Mouse (Mus musculus) liver, postnatal 0 days (tissue): ENCODE measurements around the gene Ccnyl1. TPM values are rescaled to one million over a fixed set of nuclear protein-coding genes. Genes with fewer than 3 reads are reported as not detected.

ENCODE experiments used
- ATAC-seq: fragments of 200-750 bp; cut with Nextera tagmentation; 2 replicates; pipeline ENCODE4 v1.8.0; 2017; ENCODE audit warnings: mild to moderate bottlenecking, moderate library complexity
- DNase-seq: peaks from one replicate; pipeline ENCODE4 v3.0.0-alpha.2; 2016
- H3K27ac ChIP-seq: fragments of 300-500 bp; sonication (generic); 2 replicates; pipeline ENCODE4 v1.5.1; 2014; ENCODE audit warnings: antibody characterized with exemption, moderate library complexity, mild to moderate bottlenecking, low read depth
- H3K27me3 ChIP-seq: fragments of 300-500 bp; sonication (generic); 2 replicates; pipeline ENCODE4 v1.6.1; 2014; ENCODE audit warnings: low read length, control low read depth, mixed read lengths; ENCODE audit not compliant: insufficient read depth
- H3K36me3 ChIP-seq: fragments of 300-500 bp; sonication (generic); replicated peaks from 2 replicates; pipeline ENCODE4 v1.6.1; 2014; ENCODE audit warnings: mild to moderate bottlenecking, control low read depth, low read length, moderate library complexity, mixed read lengths; ENCODE audit not compliant: insufficient read depth
- H3K4me1 ChIP-seq: fragments of 300-500 bp; sonication (generic); 2 replicates; pipeline ENCODE4 v1.6.1; 2014; ENCODE audit warnings: antibody characterized with exemption, mild to moderate bottlenecking, control low read depth; ENCODE audit not compliant: insufficient read depth
- H3K4me2 ChIP-seq: fragments of 300-500 bp; sonication (generic); 2 replicates; pipeline ENCODE4 v1.6.1; 2014; ENCODE audit warnings: low read depth, mild to moderate bottlenecking, low read length, moderate library complexity, mixed read lengths
- H3K4me3 ChIP-seq: fragments of 300-500 bp; sonication (generic); 2 replicates; pipeline ENCODE4 v1.5.1; 2014; ENCODE audit warnings: low read depth, low read length
- H3K9ac ChIP-seq: fragments of 300-500 bp; sonication (generic); replicated peaks from 2 replicates; pipeline ENCODE4 v1.6.1; 2014; ENCODE audit warnings: mild to moderate bottlenecking, moderate library complexity
- H3K9me3 ChIP-seq: fragments of 300-500 bp; sonication (generic); 2 replicates; pipeline ENCODE4 v1.6.1; 2016; ENCODE audit warnings: mild to moderate bottlenecking, control low read depth, low read length, mixed read lengths
- CTCF ChIP-seq: sonication (generic); IDR thresholded peaks from 2 replicates; pipeline ENCODE4 v1.5.1; 2016; ENCODE audit warnings: antibody characterized with exemption, low read depth
- EP300 ChIP-seq: IDR thresholded peaks from 2 replicates; pipeline ENCODE4 v1.6.1; 2016; ENCODE audit warnings: antibody characterized with exemption, low read depth, mild to moderate bottlenecking
- WGBS: fragments of 180-500 bp; shearing (Covaris S2); extraction: QIAGEN DNeasy Blood & Tissue Kit; methylation state at CpG from one replicate; pipeline ENCODE4 v1.1.7; 2014; ENCODE audit not compliant: insufficient replicate concordance; 5-methylcytosine and 5-hydroxymethylcytosine counted together
- polyA plus RNA-seq: library from polyadenylated mRNA; unstranded; fragments of >200 nt; fragmentation: Nextera tagmentation; extraction: Ambion mirVana; gene quantifications from 2 replicates; pipeline ENCODE4 v1.2.1, GENCODE M21; 2015

The Ccnyl1 gene
- polyA plus RNA-seq, 1 experiment from 2014 or later: 0.89 TPM

DNA sequence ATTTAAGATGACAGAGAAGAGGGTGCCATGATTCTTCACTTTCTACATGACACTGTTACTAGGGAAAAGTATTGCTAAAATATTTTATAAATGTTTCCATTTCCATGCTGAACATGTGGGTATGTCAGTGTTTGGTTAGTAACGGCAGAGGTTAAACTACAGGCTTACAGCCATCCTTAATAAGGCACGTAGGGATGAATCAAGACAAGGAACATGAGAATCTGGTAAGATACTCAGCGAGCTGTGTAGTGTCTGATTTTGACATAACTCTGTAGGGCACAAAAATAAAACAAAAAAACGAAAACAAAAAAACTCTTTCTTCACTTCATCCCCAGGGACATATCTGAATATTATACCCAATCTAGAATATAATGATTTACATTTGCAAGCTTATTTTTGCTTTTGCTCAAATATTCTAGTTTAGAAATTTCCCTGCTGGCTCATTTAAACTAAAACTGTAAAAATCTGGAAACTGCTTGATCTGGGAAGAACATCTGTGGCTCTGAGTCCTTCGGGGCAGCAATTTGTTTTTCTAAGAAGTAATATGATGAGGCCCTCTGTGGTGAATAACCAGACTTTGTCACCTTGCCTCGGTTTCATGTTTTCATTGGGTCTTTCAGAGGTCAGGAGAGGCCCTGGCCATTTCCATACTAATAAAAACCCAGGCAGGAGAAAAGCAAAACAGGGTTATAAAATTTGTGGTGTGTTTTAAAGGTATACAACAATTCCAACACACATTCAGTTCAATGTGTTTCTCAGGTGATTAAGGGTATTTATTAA lies 14.0 kb upstream of the Ccnyl1 start:
- Histone ChIP-seq H3K27ac (no peak overlapping the region), H3K4me1 (no peaks in the 10 kb centered on the region), H3K4me2 (no peak overlapping the region), H3K9ac (no peak overlapping the region), H3K4me3 (no peak overlapping the region), H3K36me3 (no peaks in the 10 kb centered on the region), H3K27me3 (no peaks in the 10 kb centered on the region), H3K9me3 (no peaks in the 10 kb centered on the region)
- DNase-seq: no peak
- WGBS: 72% methylated on average over 6 of the region's 6 CpGs
- ATAC-seq: no peak
- no peak for TF ChIP-seq CTCF
- no peak for TF ChIP-seq EP300

DNA sequence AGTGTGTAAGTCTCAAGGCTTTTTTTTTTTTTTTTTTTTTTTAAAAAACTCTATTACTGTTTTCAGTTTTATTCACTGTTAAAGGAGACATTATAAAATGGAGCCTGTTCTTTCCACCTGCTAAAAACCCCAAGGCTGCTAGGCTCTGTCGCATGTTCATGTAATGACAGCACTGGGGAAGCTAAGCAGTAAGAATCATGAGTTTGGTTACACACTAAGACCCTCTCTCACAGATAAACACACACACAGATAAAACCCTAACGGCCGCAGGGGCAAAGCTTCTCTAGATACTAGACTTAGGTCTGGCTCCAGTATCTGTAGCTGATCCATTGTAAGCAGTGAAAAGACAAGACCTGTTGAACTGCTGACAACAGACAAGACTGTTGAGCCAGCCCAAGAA lies 8.8 kb upstream of the Ccnyl1 start:
- TF ChIP-seq CTCF: no peak
- no peak for TF ChIP-seq EP300
- Histone ChIP-seq H3K27ac (no peak overlapping the region), H3K4me3 (no peak overlapping the region), H3K9ac (no peak overlapping the region), H3K36me3 (no peaks in the 10 kb centered on the region), H3K4me1 (no peaks in the 10 kb centered on the region), H3K27me3 (no peaks in the 10 kb centered on the region), H3K4me2 (no peak overlapping the region), H3K9me3 (no peaks in the 10 kb centered on the region)
- DNase-seq (no peak), ATAC-seq (no peak)
- WGBS: 53% methylated on average over 3 of the region's 3 CpGs

DNA sequence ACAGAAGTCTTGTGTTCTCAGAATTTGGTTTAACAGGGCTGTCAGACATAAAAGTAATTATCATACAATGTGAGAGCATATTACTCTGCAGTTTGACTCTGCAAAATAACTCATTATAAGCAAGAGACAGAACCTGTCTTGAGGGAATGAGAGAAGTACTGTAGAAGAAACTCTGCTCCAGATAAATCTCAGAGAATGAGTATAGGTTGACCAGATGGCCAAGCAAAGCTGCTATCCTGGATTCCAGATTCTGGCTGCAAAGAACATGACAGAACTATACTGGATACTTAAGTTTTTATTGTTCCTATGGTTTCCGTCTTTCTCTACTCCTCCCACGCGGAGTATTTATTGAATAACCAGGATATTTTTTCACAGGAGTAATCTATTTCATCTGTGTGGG lies 7.2 kb upstream of the Ccnyl1 start:
- no peak overlapping the region for H3K27ac ChIP-seq
- ATAC-seq: no peak
- 93% methylated on average over 3 of the region's 3 CpGs for WGBS
- H3K4me1 ChIP-seq: no peaks in the 10 kb centered on the region
- no peak for TF ChIP-seq CTCF
- TF ChIP-seq EP300: no peak
- no peaks in the 10 kb centered on the region for H3K36me3 ChIP-seq
- DNase-seq: no peak
- H3K9me3 ChIP-seq: no peaks in the 10 kb centered on the region
- H3K27me3 ChIP-seq: no peaks in the 10 kb centered on the region
- no peak overlapping the region for H3K9ac ChIP-seq
- H3K4me2 ChIP-seq: no peak overlapping the region
- H3K4me3 ChIP-seq: no peak overlapping the region

DNA sequence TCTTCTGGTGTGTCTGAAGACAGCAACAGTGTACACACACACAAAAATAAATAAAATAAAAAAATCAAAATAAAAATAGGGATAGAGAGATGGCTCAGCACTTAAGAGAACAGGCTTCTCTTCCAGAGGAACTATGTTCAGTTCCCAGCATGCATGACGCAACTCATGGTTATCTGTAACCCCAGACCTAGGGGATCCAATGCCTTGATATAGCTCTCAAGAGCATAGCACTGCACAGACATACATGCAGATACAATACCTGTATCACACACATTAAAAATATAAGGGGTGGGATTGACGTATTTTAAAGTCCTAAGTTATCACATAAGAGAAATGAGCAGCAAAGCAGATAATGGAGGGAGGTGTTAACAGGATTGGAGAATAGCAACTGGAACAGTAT lies 5.8 kb upstream of the Ccnyl1 start:
- Histone ChIP-seq H3K9me3 (no peaks in the 10 kb centered on the region), H3K27me3 (no peaks in the 10 kb centered on the region), H3K4me1 (peaks cover 3% of the 10 kb centered on the region; the same call in 1 of the 2 replicates), H3K4me2 (no peak overlapping the region), H3K36me3 (no peaks in the 10 kb centered on the region), H3K27ac (no peak overlapping the region), H3K4me3 (no peak overlapping the region), H3K9ac (no peak overlapping the region)
- DNase-seq (no peak), ATAC-seq (no peak)
- TF ChIP-seq EP300 (no peak), CTCF (no peak)
- 67% methylated on average over 2 of the region's 2 CpGs for WGBS

DNA sequence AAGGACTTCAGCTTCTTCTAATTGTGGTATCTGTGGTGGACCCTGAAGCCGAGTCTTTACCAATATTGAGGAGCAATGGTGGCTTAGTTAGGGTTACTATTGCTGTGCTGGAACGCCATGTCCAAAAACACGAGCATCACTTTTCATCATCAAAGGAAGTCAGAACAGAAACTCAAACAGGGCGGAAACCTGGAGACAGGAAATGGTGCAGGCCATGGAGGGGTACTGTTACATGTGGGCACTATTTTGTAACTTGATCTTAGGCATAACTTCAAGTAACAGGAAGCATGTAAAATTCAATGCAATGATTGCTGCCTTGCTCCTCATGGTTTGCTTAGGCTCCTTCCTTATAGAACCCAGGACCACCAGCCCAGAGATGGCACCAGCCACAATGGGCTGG lies 2.2 kb upstream of the Ccnyl1 start:
- H3K9ac ChIP-seq: no peak overlapping the region
- H3K27me3 ChIP-seq: 0 out of 2 replicates have a peak, but pooled peaks cover 2% of the 10 kb centered on the region
- no peak for TF ChIP-seq EP300
- TF ChIP-seq CTCF: no peak
- no peak for DNase-seq
- H3K27ac ChIP-seq: no peak overlapping the region
- H3K36me3 ChIP-seq: no peaks in the 10 kb centered on the region
- H3K4me3 ChIP-seq: no peak overlapping the region
- WGBS: 74% methylated on average over 4 of the region's 4 CpGs
- H3K9me3 ChIP-seq: no peaks in the 10 kb centered on the region
- H3K4me1 ChIP-seq: peaks cover 20% of the 10 kb centered on the region
- no peak overlapping the region for H3K4me2 ChIP-seq
- no peak for ATAC-seq

DNA sequence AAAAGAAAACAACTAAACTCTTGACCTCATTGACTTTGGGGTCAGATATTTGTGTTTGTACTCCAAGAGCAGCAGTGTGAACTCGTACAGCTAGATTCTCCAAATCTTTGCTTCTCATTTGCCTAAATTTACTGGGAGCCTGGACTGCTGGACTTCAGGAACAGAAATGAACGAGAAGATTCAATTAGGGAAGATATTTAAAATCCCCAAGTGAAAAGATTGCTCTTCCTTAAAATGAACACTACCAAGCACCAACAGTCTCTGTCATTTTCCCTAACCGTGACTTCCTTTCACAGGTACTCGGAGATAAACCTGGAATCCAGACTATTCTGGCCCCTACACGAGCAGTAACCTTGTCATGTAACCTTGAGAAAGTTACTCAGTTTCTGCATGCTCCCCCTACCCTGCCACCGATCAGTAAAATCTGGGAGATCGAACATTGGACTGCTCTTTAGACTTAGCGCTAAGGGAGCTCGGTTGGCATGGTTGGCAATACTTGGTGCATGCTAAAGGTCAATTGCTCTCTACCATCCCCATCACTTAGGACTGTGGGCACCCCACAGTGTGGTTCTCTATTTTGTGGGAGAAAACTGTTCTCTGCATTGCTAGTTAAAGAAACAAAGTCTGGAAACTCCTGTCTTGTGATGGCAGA lies 568 bp upstream of the Ccnyl1 start:
- no peaks in the 10 kb centered on the region for H3K9me3 ChIP-seq
- peak overlapping the region; percentile 68 for H3K4me3 ChIP-seq
- peaks cover 20% of the 10 kb centered on the region for H3K4me1 ChIP-seq
- peak; percentile 20 for DNase-seq
- H3K27me3 ChIP-seq: 0 out of 2 replicates have a peak, but pooled peaks cover 2% of the 10 kb centered on the region
- no peak for TF ChIP-seq EP300
- no peak for TF ChIP-seq CTCF
- peak overlapping the region; percentile 91 for H3K4me2 ChIP-seq
- no peak for ATAC-seq
- peak overlapping the region; percentile 45 for H3K27ac ChIP-seq
- peak overlapping the region; percentile 67 for H3K9ac ChIP-seq
- H3K36me3 ChIP-seq: no peaks in the 10 kb centered on the region
- 19% methylated on average over 9 of the region's 9 CpGs for WGBS
